Mouse (Mus musculus) heart, adult 8-10 months (tissue): Measurements from ENCODE around the gene Tyrobp. TPM values are rescaled to one million over a fixed set of nuclear protein-coding genes. Genes with fewer than 3 reads are reported as not detected.

ENCODE experiments used
- DNase-seq: peaks from one replicate; pipeline ENCODE4 v3.0.0; 2022; ENCODE audit warnings: low spot score
- total RNA-seq, 4 experiments: library from RNA; stranded (reverse); gene quantifications; 2 replicates each; pipeline ENCODE4 v1.2.4; 2022

The Tyrobp gene
- total RNA-seq, 4 experiments from 2014 or later, result 13.5 to 26.2 (median 16.5) TPM

DNA sequence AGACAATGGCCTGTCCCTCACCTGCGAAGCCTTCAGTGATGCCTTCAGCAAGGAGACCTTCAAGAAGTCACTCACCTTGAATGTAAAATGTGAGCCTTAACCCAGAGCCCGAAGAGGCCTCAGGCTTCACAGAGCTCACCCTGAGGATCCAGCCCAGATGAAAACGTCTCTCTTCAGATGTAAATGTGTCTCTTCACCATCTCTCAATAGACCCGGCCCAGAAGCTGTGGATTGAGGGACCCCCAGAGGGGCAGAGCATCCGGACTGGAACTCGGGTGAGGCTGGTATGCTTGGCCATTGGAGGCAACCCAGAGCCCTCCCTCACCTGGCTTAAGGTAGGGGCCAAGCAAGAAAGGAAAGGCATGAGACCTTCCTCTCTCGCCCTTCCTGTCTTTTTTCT is 50.0 kb downstream of the Tyrobp start:
- DNase-seq, result no peak

DNA sequence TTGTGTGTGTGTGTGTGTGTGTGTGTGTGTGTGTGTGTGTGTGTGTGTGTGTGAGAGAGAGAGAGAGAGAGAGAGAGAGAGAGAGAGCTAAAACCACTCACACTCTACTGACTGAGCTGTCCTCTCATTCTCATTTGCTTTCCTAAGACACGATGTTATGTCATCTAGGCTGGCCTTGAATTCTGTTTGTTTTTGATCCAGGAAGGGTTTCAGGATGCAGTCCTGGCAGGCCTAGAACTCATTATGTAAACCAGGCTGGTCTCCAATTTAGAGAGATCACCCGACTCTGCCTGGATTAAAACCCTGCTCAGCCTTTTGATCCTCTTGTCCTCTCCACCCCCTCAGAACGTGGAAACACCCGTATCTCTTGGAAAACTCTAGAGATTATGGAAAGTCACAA is 50.4 kb downstream of the Tyrobp start:
- no peak for DNase-seq

GRCm38 (mm10) chr7:30464816-30465300 is 51.3 kb downstream of the Tyrobp start:
- no peak for DNase-seq

Other genes with a start within 250 kb of the Tyrobp start
- gene Zfp146, start 244.0 kb upstream of the Tyrobp start, total RNA-seq, result 10 to 100 TPM; 23.2 to 33.8 (median 28.1) TPM
- 1,000 to 10,000 TPM; 3,196 to 3,318 (median 3,289) TPM for gene Cox7a1, start 229.6 kb upstream of the Tyrobp start, total RNA-seq
- 100 to 1,000 TPM; 287 to 304 (median 297) TPM for gene Capns1, start 214.9 kb upstream of the Tyrobp start, total RNA-seq
- 10 to 100 TPM; 54.0 to 70.5 (median 64.9) TPM for gene Polr2i, start 181.8 kb upstream of the Tyrobp start, total RNA-seq
- gene Tbcb, start 181.5 kb upstream of the Tyrobp start, total RNA-seq, result 10 to 100 TPM; 51.2 to 62.4 (median 57.6) TPM
- not detected for gene Ovol3, start 178.0 kb upstream of the Tyrobp start, total RNA-seq
- under 1 TPM in 1 of 4 experiments, not detected in 3; 0.44 TPM for gene Thap8, start 133.7 kb upstream of the Tyrobp start, total RNA-seq
- gene Wdr62, start 133.3 kb upstream of the Tyrobp start, total RNA-seq, result 1 to 10 TPM in 1 of 4 experiments, under 1 TPM in 3; 0.41 to 1.5 (median 0.84) TPM
- gene Clip3, start 122.0 kb upstream of the Tyrobp start, total RNA-seq, result 1 to 10 TPM; 4.7 to 8.7 (median 7.4) TPM
- 10 to 100 TPM; 28.6 to 34.0 (median 32.5) TPM for gene Alkbh6, start 105.0 kb upstream of the Tyrobp start, total RNA-seq
- gene Syne4, start 99.0 kb upstream of the Tyrobp start, total RNA-seq, result 1 to 10 TPM in 1 of 4 experiments, under 1 TPM in 3; 0.46 to 1.9 (median 0.76) TPM
- gene E130208F15Rik, start 92.0 kb upstream of the Tyrobp start, total RNA-seq, result 1 to 10 TPM in 1 of 4 experiments, under 1 TPM in 3; 0.62 to 1.2 (median 0.79) TPM
- gene Sdhaf1, start 89.9 kb upstream of the Tyrobp start, total RNA-seq, result 10 to 100 TPM; 14.0 to 16.2 (median 15.1) TPM
- gene Lrfn3, start 51.0 kb upstream of the Tyrobp start, total RNA-seq, result 1 to 10 TPM; 1.3 to 2.4 (median 1.6) TPM
- not detected for gene Hcst, start 6.1 kb downstream of the Tyrobp start, total RNA-seq
- gene Nfkbid, start 8.0 kb downstream of the Tyrobp start, total RNA-seq, result under 1 TPM in 3 of 4 experiments, not detected in 1; 0.12 to 0.46 (median 0.28) TPM
- gene Aplp1, start 31.8 kb downstream of the Tyrobp start, total RNA-seq, result 1 to 10 TPM; 3.2 to 4.2 (median 3.6) TPM
- gene Kirrel2, start 43.9 kb downstream of the Tyrobp start, total RNA-seq, result not detected
- not detected for gene Nphs1, start 44.6 kb downstream of the Tyrobp start, total RNA-seq
- not detected for gene Prodh2, start 79.9 kb downstream of the Tyrobp start, total RNA-seq
- under 1 TPM; 0.32 to 0.60 (median 0.36) TPM for gene Arhgap33, start 121.3 kb downstream of the Tyrobp start, total RNA-seq
- gene Hspb6, start 138.4 kb downstream of the Tyrobp start, total RNA-seq, result 1,000 to 10,000 TPM in 1 of 4 experiments, 100 to 1,000 TPM in 3; 852 to 1,087 (median 985) TPM
- 1 to 10 TPM; 3.1 to 4.5 (median 3.9) TPM for gene Proser3, start 138.5 kb downstream of the Tyrobp start, total RNA-seq
- gene Lin37, start 146.1 kb downstream of the Tyrobp start, total RNA-seq, result 10 to 100 TPM; 13.5 to 21.0 (median 14.6) TPM
- 10 to 100 TPM; 62.1 to 70.3 (median 67.2) TPM for gene U2af1l4, start 149.5 kb downstream of the Tyrobp start, total RNA-seq
- 1 to 10 TPM in 2 of 4 experiments, under 1 TPM in 2; 0.80 to 1.6 (median 1.2) TPM for gene Gm49396, start 149.6 kb downstream of the Tyrobp start, total RNA-seq
- 10 to 100 TPM; 82.2 to 90.7 (median 88.5) TPM for gene Psenen, start 149.9 kb downstream of the Tyrobp start, total RNA-seq
- 1 to 10 TPM in 3 of 4 experiments, not detected in 1; 1.1 to 1.4 (median 1.1) TPM for gene Igflr1, start 151.7 kb downstream of the Tyrobp start, total RNA-seq
- gene Kmt2b, start 175.0 kb downstream of the Tyrobp start, total RNA-seq, result 10 to 100 TPM; 14.2 to 19.6 (median 16.2) TPM
- not detected for gene Zbtb32, start 185.1 kb downstream of the Tyrobp start, total RNA-seq
- gene Upk1a, start 199.1 kb downstream of the Tyrobp start, total RNA-seq, result under 1 TPM in 1 of 4 experiments, not detected in 3; 0.19 TPM
- gene Cox6b1, start 212.4 kb downstream of the Tyrobp start, total RNA-seq, result 1,000 to 10,000 TPM; 4,392 to 5,023 (median 4,762) TPM
- gene Etv2, start 222.1 kb downstream of the Tyrobp start, total RNA-seq, result not detected
- gene Rbm42, start 236.6 kb downstream of the Tyrobp start, total RNA-seq, result 10 to 100 TPM; 43.9 to 49.9 (median 44.7) TPM